Mouse (Mus musculus): Measurements from ENCODE around the gene Mrps15. TPM values are rescaled to one million over a fixed set of nuclear protein-coding genes. Genes with fewer than 3 reads are reported as not detected.

Mrps15 gene
- polyA plus RNA-seq (2012; rRNA removed): 37.9 and 63.5 TPM in 2 replicates

GRCm38 (mm10) chr4:126046851-126047585 lies at the start of gene Mrps15:
Gene Mrps15 (plus strand): TSS chr4:126046925.
- DNase-seq (ENCODE audit: low read depth): peak; percentile 50

GRCm38 (mm10) chr4:125997826-125998225 lies 48.9 kb upstream of the Mrps15 start:
- no peak for DNase-seq (ENCODE audit: low read depth)

GRCm38 (mm10) chr4:126001311-126002199 lies 45.2 kb upstream of the Mrps15 start:
- no peak for DNase-seq (ENCODE audit: low read depth)

- DNase-seq (ENCODE audit: low read depth): no peak
Observed at GRCm38 (mm10) chr4:126017676-126018332, 28.9 kb upstream of the Mrps15 start.

- no peak for DNase-seq (ENCODE audit: low read depth)
Observed at GRCm38 (mm10) chr4:126018966-126019538, 27.7 kb upstream of the Mrps15 start.

GRCm38 (mm10) chr4:126024303-126024900 lies 22.3 kb upstream of the Mrps15 start, which contains the start of gene Csf3r:
Gene Csf3r (plus strand): TSS chr4:126024550.
- DNase-seq (ENCODE audit: low read depth): no peak

GRCm38 (mm10) chr4:126025801-126026200 lies 20.9 kb upstream of the Mrps15 start:
- DNase-seq (ENCODE audit: low read depth): no peak

- DNase-seq (ENCODE audit: low read depth): no peak
Observed at GRCm38 (mm10) chr4:126027980-126028379, 18.7 kb upstream of the Mrps15 start.

GRCm38 (mm10) chr4:126029042-126029441 lies 17.7 kb upstream of the Mrps15 start:
- DNase-seq (ENCODE audit: low read depth): no peak

- DNase-seq (ENCODE audit: low read depth): no peak
Observed at GRCm38 (mm10) chr4:126030705-126031104, 16.0 kb upstream of the Mrps15 start.

GRCm38 (mm10) chr4:126035413-126035812 lies 11.3 kb upstream of the Mrps15 start:
- no peak for DNase-seq (ENCODE audit: low read depth)

- peak; percentile 59 for DNase-seq (ENCODE audit: low read depth)
Observed at GRCm38 (mm10) chr4:126051617-126052016, 4.9 kb downstream of the Mrps15 start.

- no peak for DNase-seq (ENCODE audit: low read depth)
Observed at GRCm38 (mm10) chr4:126057207-126058133, 10.7 kb downstream of the Mrps15 start.

GRCm38 (mm10) chr4:126058134-126058996 lies 11.6 kb downstream of the Mrps15 start, which contains the start of gene Oscp1:
Gene Oscp1 (plus strand): TSS chr4:126058565.
- no peak for DNase-seq (ENCODE audit: low read depth)

- DNase-seq (ENCODE audit: low read depth): no peak
Observed at GRCm38 (mm10) chr4:126058997-126059362, 12.3 kb downstream of the Mrps15 start.

- DNase-seq (ENCODE audit: low read depth): no peak
Observed at GRCm38 (mm10) chr4:126062856-126063255, 16.1 kb downstream of the Mrps15 start.

GRCm38 (mm10) chr4:126065241-126065640 lies 18.5 kb downstream of the Mrps15 start:
- DNase-seq (ENCODE audit: low read depth): no peak

GRCm38 (mm10) chr4:126067401-126068077 lies 20.8 kb downstream of the Mrps15 start:
- peak; percentile 93 for DNase-seq (ENCODE audit: low read depth)

- no peak for DNase-seq (ENCODE audit: low read depth)
Observed at GRCm38 (mm10) chr4:126068842-126069241, 22.1 kb downstream of the Mrps15 start.

Data from gonadal fat pad, adult 2 months (tissue).